Mouse (Mus musculus) A20 (cell line): ENCODE measurements around the gene Alg1.
A peak's percentile ranks its signal among the peaks of the same experiment; 100 is the strongest.

ENCODE experiments used
- DNase-seq: peaks from one replicate; pipeline ENCODE4 v3.0.0-alpha.2; 2011; ENCODE audit warnings: low read depth, low spot score

Gene Alg1

GRCm38 (mm10) chr16:5232982-5233381 lies 439 bp upstream of the Alg1 start:
- no peak for DNase-seq

GRCm38 (mm10) chr16:5242355-5242754 lies 8.9 kb downstream of the Alg1 start:
- DNase-seq: no peak

- no peak for DNase-seq
Observed at GRCm38 (mm10) chr16:5242882-5243281, 9.5 kb downstream of the Alg1 start.

- DNase-seq: peak; percentile 69
Observed at GRCm38 (mm10) chr16:5244411-5244810, 11.0 kb downstream of the Alg1 start.

- no peak for DNase-seq
Observed at GRCm38 (mm10) chr16:5250891-5251290, 17.5 kb downstream of the Alg1 start.

GRCm38 (mm10) chr16:5252260-5252659 lies 18.8 kb downstream of the Alg1 start:
- no peak for DNase-seq

- DNase-seq: peak; percentile 92
Observed at GRCm38 (mm10) chr16:5254346-5255025, 21.1 kb downstream of the Alg1 start.

- peak; percentile 73 for DNase-seq
Observed at GRCm38 (mm10) chr16:5255081-5255740, 21.8 kb downstream of the Alg1 start.

GRCm38 (mm10) chr16:5255779-5256496 lies 22.5 kb downstream of the Alg1 start, which contains the start of gene Eef2kmt:
Gene Eef2kmt, minus strand, starts transcription at chr16:5255983.
- peak; percentile 99 for DNase-seq

- DNase-seq: no peak
Observed at GRCm38 (mm10) chr16:5263156-5263555, 29.7 kb downstream of the Alg1 start.

GRCm38 (mm10) chr16:5263926-5264325 lies 30.5 kb downstream of the Alg1 start:
- no peak for DNase-seq

GRCm38 (mm10) chr16:5271411-5272035 lies 38.1 kb downstream of the Alg1 start:
- DNase-seq: no peak

- DNase-seq: no peak
Observed at GRCm38 (mm10) chr16:5272371-5272770, 39.0 kb downstream of the Alg1 start.

GRCm38 (mm10) chr16:5279571-5280222 lies 46.3 kb downstream of the Alg1 start:
- no peak for DNase-seq

- no peak for DNase-seq
Observed at GRCm38 (mm10) chr16:5282686-5283085, 49.3 kb downstream of the Alg1 start.

GRCm38 (mm10) chr16:5285376-5285775 lies 52.0 kb downstream of the Alg1 start:
- DNase-seq: no peak
